19 mouse cellular contexts compared by ENCODE assay signal in the genomic region with DNA sequence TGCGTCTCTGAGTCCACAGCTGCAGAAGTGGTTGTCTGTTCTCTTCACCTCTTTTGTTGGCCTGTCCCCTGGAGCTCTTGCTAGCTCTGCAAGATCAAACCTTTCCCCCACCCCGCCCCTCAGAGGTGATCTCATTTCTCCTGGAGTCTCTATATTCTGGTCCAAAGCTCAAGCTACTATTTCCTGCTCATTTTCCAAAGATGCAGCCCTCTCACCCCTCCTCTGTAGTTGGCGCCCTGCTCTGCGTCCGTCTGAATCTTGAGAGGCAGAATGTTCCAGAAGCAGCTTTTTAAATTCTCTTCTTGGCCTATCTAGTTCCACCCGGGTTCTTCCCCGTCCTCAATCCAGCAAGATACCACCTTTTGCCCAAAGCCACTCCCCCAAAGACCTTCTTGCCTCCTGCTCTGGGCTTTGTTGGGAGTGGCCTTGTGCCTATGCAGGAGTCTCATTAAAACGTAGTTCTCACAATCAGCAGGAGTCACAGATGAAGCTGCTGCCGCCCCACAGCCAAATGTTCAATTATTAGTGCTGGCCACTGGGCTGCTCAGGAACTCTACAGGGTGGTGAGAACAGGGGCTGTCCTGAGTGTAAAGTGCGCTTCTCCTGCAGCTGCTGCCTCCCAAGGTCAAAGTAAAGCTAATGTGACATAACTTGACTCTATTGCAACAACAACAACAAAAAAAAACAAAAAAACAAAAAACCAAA. TPM values are rescaled to one million over a fixed set of nuclear protein-coding genes. Genes with fewer than 3 reads are reported as not detected.
"Had no signal": no experiment of that assay in that cellular context is flagged by ENCODE, and none has a peak within 500 bp of the region (broad histone marks: within the 10 kb centered on the region; RNA-seq: fewer than 3 reads in every experiment).

No protein-coding gene starts in this region.

- H3K4me3 ChIP-seq: layer of hippocampus, adult 2 months; limb, embryonic 12.5 days; megakaryocyte, embryonic 14.5 days; midbrain, embryonic 15.5 days; neural tube, embryonic 13.5 days had no signal

- H3K9me3 ChIP-seq: limb, embryonic 12.5 days; midbrain, embryonic 15.5 days; neural tube, embryonic 13.5 days had no signal

- H3K4me1 ChIP-seq: limb, embryonic 12.5 days; megakaryocyte, embryonic 14.5 days; midbrain, embryonic 15.5 days; neural tube, embryonic 13.5 days had no signal

- H3K4me2 ChIP-seq: hindbrain, embryonic 14.5 days; limb, embryonic 12.5 days; midbrain, embryonic 11.5 days; midbrain, embryonic 15.5 days; neural tube, embryonic 13.5 days had no signal

- H3K9ac ChIP-seq: hindbrain, embryonic 14.5 days; limb, embryonic 12.5 days; liver, embryonic 14.5 days; midbrain, embryonic 15.5 days; neural tube, embryonic 13.5 days had no signal

- ATAC-seq: intestine, embryonic 16.5 days; midbrain, embryonic 15.5 days had no signal

- H3K27me3 ChIP-seq: limb, embryonic 12.5 days; midbrain, embryonic 15.5 days; neural tube, embryonic 13.5 days had no signal

- H3K36me3 ChIP-seq: limb, embryonic 12.5 days; midbrain, embryonic 15.5 days; neural tube, embryonic 13.5 days had no signal

- H3K27ac ChIP-seq: hindbrain, embryonic 14.5 days; layer of hippocampus, adult 2 months; limb, embryonic 12.5 days; liver, embryonic 14.5 days; macrophage; midbrain, embryonic 15.5 days; neural tube, embryonic 13.5 days had no signal

- DNase-seq: layer of hippocampus, postnatal 36 days; liver; lung, adult 18-20 months; retina, postnatal 1 day; right cerebral cortex, postnatal 4 days; spleen, adult 18-20 months; thymus, adult 2 months; thymus, postnatal 25 days had no signal

RNA-seq across cellular contexts. Expression of a gene that starts 6.6 kb away (rescaled TPM):
- polyA plus RNA-seq: macrophage; stomach, embryonic 14.5 days had no signal

RNA-seq across cellular contexts. Expression of a gene that starts 55.4 kb away (rescaled TPM):
- polyA plus RNA-seq: macrophage had no signal
